Mouse (Mus musculus) liver, embryonic 11.5 days (tissue): Measurements from ENCODE around the gene Mark1. TPM values are rescaled to one million over a fixed set of nuclear protein-coding genes. Genes with fewer than 3 reads are reported as not detected.

Source experiments
- ATAC-seq: fragments of 200-750 bp; cut with Nextera tagmentation; replicated peaks from 2 replicates; pipeline ENCODE4 v1.8.0; 2017; ENCODE audit warnings: moderate number of reproducible peaks, mild to moderate bottlenecking, moderate TSS enrichment, moderate library complexity; ENCODE audit not compliant: low FRiP score
- DNase-seq: peaks from one replicate; pipeline ENCODE4 v3.0.0-alpha.2; 2017; ENCODE audit warnings: low spot score
- H3K27ac ChIP-seq: fragments of 300-500 bp; sonication (generic); 2 replicates; pipeline ENCODE4 v1.5.1; 2014; ENCODE audit warnings: mild to moderate bottlenecking, low read depth, low read length, control low read depth
- H3K27me3 ChIP-seq: fragments of 300-500 bp; sonication (generic); replicated peaks from 2 replicates; pipeline ENCODE4 v1.6.1; 2014; ENCODE audit warnings: low read length, mixed read lengths; ENCODE audit not compliant: control insufficient read depth, insufficient read depth
- H3K36me3 ChIP-seq: fragments of 300-500 bp; sonication (generic); 2 replicates; pipeline ENCODE4 v1.6.1; 2014; ENCODE audit warnings: mild to moderate bottlenecking, low read length, moderate library complexity, mixed read lengths; ENCODE audit not compliant: control insufficient read depth, insufficient read depth
- H3K4me1 ChIP-seq: fragments of 300-500 bp; sonication (generic); replicated peaks from 2 replicates; pipeline ENCODE4 v1.6.1; 2014; ENCODE audit warnings: low read length, mixed read lengths; ENCODE audit not compliant: control insufficient read depth, insufficient read depth
- H3K4me2 ChIP-seq: fragments of 300-500 bp; sonication (generic); 2 replicates; pipeline ENCODE4 v1.6.1; 2014; ENCODE audit warnings: mild to moderate bottlenecking, control low read depth, moderate library complexity
- H3K4me3 ChIP-seq: fragments of 300-500 bp; sonication (generic); 2 replicates; pipeline ENCODE4 v1.5.1; 2014; ENCODE audit warnings: low read depth, low read length, control low read depth
- H3K9ac ChIP-seq: fragments of 300-500 bp; sonication (generic); 2 replicates; pipeline ENCODE4 v1.6.1; 2014; ENCODE audit warnings: low read depth, low read length, control low read depth
- H3K9me3 ChIP-seq: fragments of 300-500 bp; sonication (generic); 2 replicates; pipeline ENCODE4 v1.6.1; 2016; ENCODE audit warnings: low read length, inconsistent platforms, mixed read lengths; ENCODE audit not compliant: control insufficient read depth
- WGBS: fragments of 180-500 bp; shearing (Covaris S2); extraction: QIAGEN DNeasy Blood & Tissue Kit; methylation state at CpG from one replicate; pipeline ENCODE4 v1.1.7; 2014; 5-methylcytosine and 5-hydroxymethylcytosine counted together
- polyA plus RNA-seq: library from polyadenylated mRNA; unstranded; fragments of >200 nt; fragmentation: Nextera tagmentation; extraction: Ambion mirVana; gene quantifications from 2 replicates; pipeline ENCODE4 v1.2.1, GENCODE M21; 2014

Gene Mark1
- polyA plus RNA-seq, 1 experiment from 2014 or later: 1.0 TPM

GRCm38 (mm10) chr1:184897350-184897749 is 102.0 kb downstream of the Mark1 start:
- Histone ChIP-seq H3K9me3 (no peaks in the 10 kb centered on the region), H3K36me3 (no peaks in the 10 kb centered on the region), H3K4me2 (no peak overlapping the region), H3K4me1 (no peaks in the 10 kb centered on the region), H3K27me3 (no peaks in the 10 kb centered on the region), H3K9ac (no peak overlapping the region), H3K4me3 (no peak overlapping the region), H3K27ac (no peak overlapping the region)
- ATAC-seq (no peak), DNase-seq (no peak)
- WGBS: 74% methylated on average over 16 of the region's 16 CpGs

- no peak overlapping the region for H3K4me2 ChIP-seq
- DNase-seq (no peak), ATAC-seq (no peak)
- no peaks in the 10 kb centered on the region for H3K4me1 ChIP-seq
- WGBS: 66% methylated on average over 3 of the region's 3 CpGs
- no peak overlapping the region for H3K4me3 ChIP-seq
- no peaks in the 10 kb centered on the region for H3K27me3 ChIP-seq
- no peaks in the 10 kb centered on the region for H3K9me3 ChIP-seq
- no peaks in the 10 kb centered on the region for H3K36me3 ChIP-seq
- no peak overlapping the region for H3K27ac ChIP-seq
- no peak overlapping the region for H3K9ac ChIP-seq
These were observed 107.4 kb downstream of the Mark1 start for GRCm38 (mm10) chr1:184891998-184892397.

GRCm38 (mm10) chr1:184889454-184889853 is 109.9 kb downstream of the Mark1 start:
- no peak for ATAC-seq
- 88% methylated on average over 6 of the region's 6 CpGs for WGBS

GRCm38 (mm10) chr1:184886160-184886559 is 113.2 kb downstream of the Mark1 start:
- Histone ChIP-seq H3K27me3 (peaks cover 26% of the 10 kb centered on the region), H3K9ac (no peak overlapping the region), H3K4me2 (no peak overlapping the region), H3K36me3 (no peaks in the 10 kb centered on the region), H3K9me3 (no peaks in the 10 kb centered on the region), H3K4me1 (no peaks in the 10 kb centered on the region; the same call in 1 of the 2 replicates), H3K4me3 (no peak overlapping the region), H3K27ac (no peak overlapping the region)
- WGBS: 77% methylated on average over 1 of the region's 1 CpGs
- ATAC-seq (no peak), DNase-seq (no peak)

More at GRCm38 (mm10) chr1:184889454-184889853, 109.9 kb downstream of the Mark1 start:
- Histone ChIP-seq H3K4me3 (no peak overlapping the region), H3K27ac (no peak overlapping the region), H3K9me3 (no peaks in the 10 kb centered on the region), H3K4me1 (no peaks in the 10 kb centered on the region), H3K9ac (no peak overlapping the region), H3K4me2 (no peak overlapping the region), H3K36me3 (no peaks in the 10 kb centered on the region), H3K27me3 (no peaks in the 10 kb centered on the region)
- DNase-seq: no peak

GRCm38 (mm10) chr1:184882281-184883268 is 116.8 kb downstream of the Mark1 start, which contains the start of gene C130074G19Rik:
Gene C130074G19Rik (minus strand): TSS chr1:184883218.
- peak within 1 kb of the TSS; percentile 51 for H3K4me3 ChIP-seq
- H3K36me3 ChIP-seq: no peaks in the 10 kb centered on the region
- H3K27me3 ChIP-seq: peaks cover 33% of the 10 kb centered on the region
- peak; percentile 85 for ATAC-seq
- peak; percentile 69 for DNase-seq
- WGBS: 3% methylated on average over 77 of the region's 77 CpGs
- H3K9ac ChIP-seq: peak within 1 kb of the TSS; percentile 50
- H3K27ac ChIP-seq: no peak within 1 kb of the TSS
- H3K4me2 ChIP-seq: peak within 1 kb of the TSS; percentile 66
- no peaks in the 10 kb centered on the region for H3K9me3 ChIP-seq
- H3K4me1 ChIP-seq: no peaks in the 10 kb centered on the region; the same call in 1 of the 2 replicates

GRCm38 (mm10) chr1:184881861-184882260 is 117.5 kb downstream of the Mark1 start:
- peak overlapping the region; percentile 66 for H3K4me2 ChIP-seq
- H3K9ac ChIP-seq: no peak overlapping the region
- DNase-seq (no peak), ATAC-seq (no peak)
- H3K4me3 ChIP-seq: peak overlapping the region; percentile 51
- H3K27me3 ChIP-seq: peaks cover 33% of the 10 kb centered on the region
- WGBS: 48% methylated on average over 7 of the region's 7 CpGs
- no peaks in the 10 kb centered on the region for H3K9me3 ChIP-seq
- H3K27ac ChIP-seq: no peak overlapping the region
- no peaks in the 10 kb centered on the region for H3K36me3 ChIP-seq
- H3K4me1 ChIP-seq: no peaks in the 10 kb centered on the region; the same call in 1 of the 2 replicates

GRCm38 (mm10) chr1:184881211-184881610 is 118.2 kb downstream of the Mark1 start:
- 86% methylated on average over 5 of the region's 5 CpGs for WGBS
- Histone ChIP-seq H3K27ac (no peak overlapping the region), H3K9me3 (no peaks in the 10 kb centered on the region), H3K4me1 (no peaks in the 10 kb centered on the region; the same call in 1 of the 2 replicates), H3K27me3 (peaks cover 33% of the 10 kb centered on the region), H3K36me3 (no peaks in the 10 kb centered on the region), H3K9ac (no peak overlapping the region), H3K4me2 (peak overlapping the region; percentile 66), H3K4me3 (0 out of 2 replicates have a peak overlapping the region, but pooled peaks have one; percentile 51)
- no peak for ATAC-seq
- DNase-seq: no peak

- no peaks in the 10 kb centered on the region for H3K9me3 ChIP-seq
- 86% methylated on average over 6 of the region's 6 CpGs for WGBS
- H3K27ac ChIP-seq: no peak overlapping the region
- no peak overlapping the region for H3K4me2 ChIP-seq
- H3K36me3 ChIP-seq: no peaks in the 10 kb centered on the region
- no peaks in the 10 kb centered on the region; the same call in 1 of the 2 replicates for H3K4me1 ChIP-seq
- ATAC-seq: no peak
- H3K27me3 ChIP-seq: peaks cover 33% of the 10 kb centered on the region
- no peak for DNase-seq
- no peak overlapping the region for H3K9ac ChIP-seq
- H3K4me3 ChIP-seq: no peak overlapping the region
These were observed 120.5 kb downstream of the Mark1 start for GRCm38 (mm10) chr1:184878860-184879259.
